Mouse (Mus musculus): ENCODE results near the gene Mpzl2. TPM values are rescaled to one million over a fixed set of nuclear protein-coding genes. Genes with fewer than 3 reads are reported as not detected.

Mpzl2 gene
- polyA plus RNA-seq, 1 experiment from 2014 or later = 22.2 TPM

GRCm38 (mm10) chr9:45103211-45103979 lies 63.8 kb downstream of the Mpzl2 start:
- Histone ChIP-seq H3K4me1 (ENCODE audit: control insufficient read depth, insufficient read depth, low read length) (no peaks in the 10 kb centered on the region), H3K36me3 (ENCODE audit: control insufficient read depth, insufficient read depth, low read length) (no peaks in the 10 kb centered on the region), H3K9ac (ENCODE audit: low read depth, low read length) (no peak overlapping the region), H3K27me3 (ENCODE audit: control insufficient read depth, insufficient read depth, low read length) (no peaks in the 10 kb centered on the region), H3K4me2 (replicated peaks; ENCODE audit: low read depth, low read length) (no peak overlapping the region), H3K9me3 (ENCODE audit: control insufficient read depth, low read length) (no peaks in the 10 kb centered on the region), H3K4me3 (ENCODE audit: low read length) (no peak overlapping the region), H3K27ac (ENCODE audit: low read depth, low read length) (no peak overlapping the region)
- 54% methylated on average over 11 of the region's 11 CpGs for WGBS
- ATAC-seq (ENCODE audit: low FRiP score, low TSS enrichment) = no peak

Other genes with a start within 250 kb of the Mpzl2 start
- gene Tmem25, start 240.5 kb upstream of the Mpzl2 start, polyA plus RNA-seq (2014; fragmentation: Nextera tagmentation; extraction: Ambion mirVana) = 8.1 and 10.8 TPM in 2 replicates
- gene Ttc36, start 236.7 kb upstream of the Mpzl2 start, polyA plus RNA-seq (2014; fragmentation: Nextera tagmentation; extraction: Ambion mirVana) = 22.5 and 31.0 TPM in 2 replicates
- gene Kmt2a, start 158.5 kb upstream of the Mpzl2 start, polyA plus RNA-seq (2014; fragmentation: Nextera tagmentation; extraction: Ambion mirVana) = 14.9 and 15.2 TPM in 2 replicates
- gene Atp5l, start 119.1 kb upstream of the Mpzl2 start, polyA plus RNA-seq (2014; fragmentation: Nextera tagmentation; extraction: Ambion mirVana) = 674 and 931 TPM in 2 replicates
- gene Ube4a, start 74.2 kb upstream of the Mpzl2 start, polyA plus RNA-seq (2014; fragmentation: Nextera tagmentation; extraction: Ambion mirVana) = 25.6 and 38.2 TPM in 2 replicates
- gene Cd3g, start 59.4 kb upstream of the Mpzl2 start, polyA plus RNA-seq (2014; fragmentation: Nextera tagmentation; extraction: Ambion mirVana) = not detected in 2 replicates
- gene Cd3d, start 58.0 kb upstream of the Mpzl2 start, polyA plus RNA-seq (2014; fragmentation: Nextera tagmentation; extraction: Ambion mirVana) = not detected in 2 replicates
- gene Cd3e, start 30.2 kb upstream of the Mpzl2 start, polyA plus RNA-seq (2014; fragmentation: Nextera tagmentation; extraction: Ambion mirVana) = not detected in 2 replicates
- 2.3 and 3.0 TPM in 2 replicates for gene Mpzl3, start 15.4 kb downstream of the Mpzl2 start, polyA plus RNA-seq (2014; fragmentation: Nextera tagmentation; extraction: Ambion mirVana)
- gene Jaml, start 39.4 kb downstream of the Mpzl2 start, polyA plus RNA-seq (2014; fragmentation: Nextera tagmentation; extraction: Ambion mirVana) = 0.46 TPM in 1 of 2 replicates, not detected in the other
- gene Scn2b, start 78.0 kb downstream of the Mpzl2 start, polyA plus RNA-seq (2014; fragmentation: Nextera tagmentation; extraction: Ambion mirVana) = 4.6 and 5.3 TPM in 2 replicates
- gene Scn4b, start 98.6 kb downstream of the Mpzl2 start, polyA plus RNA-seq (2014; fragmentation: Nextera tagmentation; extraction: Ambion mirVana) = 0.11 and 0.16 TPM in 2 replicates
- not detected in 2 replicates for gene BC049352, start 142.2 kb downstream of the Mpzl2 start, polyA plus RNA-seq (2014; fragmentation: Nextera tagmentation; extraction: Ambion mirVana)
- gene Tmprss4, start 164.3 kb downstream of the Mpzl2 start, polyA plus RNA-seq (2014; fragmentation: Nextera tagmentation; extraction: Ambion mirVana) = 0.26 and 1.1 TPM in 2 replicates
- 0.31 and 0.97 TPM in 2 replicates for gene Il10ra, start 229.3 kb downstream of the Mpzl2 start, polyA plus RNA-seq (2014; fragmentation: Nextera tagmentation; extraction: Ambion mirVana)

Data from kidney, embryonic 14.5 days (tissue).